ENCODE assay signal across 8 mouse cellular contexts in the genomic region with DNA sequence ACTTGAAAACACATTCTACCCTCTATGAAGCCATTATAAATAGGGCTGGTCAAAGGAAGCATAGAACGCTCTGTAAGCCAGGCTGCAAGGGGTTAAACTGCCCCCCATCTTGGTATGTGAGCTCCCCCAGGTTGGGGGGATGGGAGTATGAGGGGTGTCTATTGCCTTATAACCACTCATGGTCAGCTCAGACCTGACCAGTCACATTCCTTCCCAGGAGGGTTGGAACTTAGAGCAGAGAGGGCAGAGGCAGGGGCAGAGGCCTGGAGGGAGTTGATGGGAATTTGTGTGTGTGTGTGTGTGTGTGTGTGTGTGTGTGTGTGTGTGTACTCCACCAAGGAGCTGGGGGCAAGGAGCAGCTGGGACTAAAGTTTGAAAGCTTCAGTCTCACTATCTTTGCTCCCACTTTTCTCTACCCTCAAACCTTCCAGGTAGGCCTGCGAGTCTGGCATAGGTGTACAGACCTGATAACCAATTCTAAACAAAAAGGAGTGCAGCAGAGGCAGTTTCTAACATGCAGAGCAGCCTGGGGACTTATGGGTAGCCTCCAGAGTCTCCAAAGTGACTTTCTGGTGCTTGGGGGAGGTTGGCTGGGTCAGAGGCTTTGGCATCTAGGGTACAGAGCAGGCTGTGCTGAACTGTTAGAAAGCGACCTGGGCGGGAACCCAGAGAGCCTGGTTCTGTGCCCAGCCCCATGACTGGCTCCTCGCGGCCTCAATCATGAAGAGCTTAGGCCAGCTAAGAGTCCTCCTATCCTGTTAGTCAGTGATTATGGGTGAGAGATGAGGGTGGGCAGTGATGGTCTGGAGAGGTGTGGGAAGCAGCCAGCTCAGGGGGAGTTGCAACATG. TPM values are rescaled to one million over a fixed set of nuclear protein-coding genes. Genes with fewer than 3 reads are reported as not detected.
DNase-seq lines count a peak whose midpoint lies in the region; ATAC-seq and TF ChIP-seq lines count a peak whose summit lies in the region.

No protein-coding gene starts in this region.

- DNase-seq in adrenal gland, postnatal 14 days = peak; percentile 84
- peak; percentile 69 to 72 for DNase-seq in cerebellum, postnatal 14 days
- peak; percentile 85 to 90 for DNase-seq in heart, adult 18-20 months
- DNase-seq in kidney, adult 2 months = peak; percentile 85
- DNase-seq in frontal cortex, postnatal 25 days (ENCODE audit: low spot score in 2 of 2) = no peak
- DNase-seq in frontal cortex, adult 2 months (ENCODE audit: extremely low spot score in 1 of 2, low spot score in 1 of 2) = no peak

- TF ChIP-seq CTCF in kidney, adult 2 months (conservative IDR thresholded peaks at IDR 0.05; ENCODE audit: insufficient read depth, insufficient read length, low read depth, low read length) = no peak

- H3K4me1 ChIP-seq in kidney, adult 2 months (ENCODE audit: control insufficient read depth, insufficient read depth, low read length) = peaks cover 74% of the 10 kb centered on the region
- H3K4me1 ChIP-seq in midbrain, embryonic 13.5 days (replicated peaks) = peaks cover 98% of the 10 kb centered on the region

- H3K36me3 ChIP-seq in kidney, adult 2 months (ENCODE audit: control insufficient read depth, insufficient read depth, low read length) = no peaks in the 10 kb centered on the region
- no peaks in the 10 kb centered on the region for H3K36me3 ChIP-seq in midbrain, embryonic 13.5 days

- no peaks in the 10 kb centered on the region for H3K9me3 ChIP-seq in midbrain, embryonic 13.5 days

- no peak for TF ChIP-seq POLR2A in kidney, adult 2 months (IDR thresholded peaks at IDR 0.05; ENCODE audit: low read depth, low read length)

- peak overlapping the region; percentile 79 for H3K27ac ChIP-seq in kidney, adult 2 months (ENCODE audit: insufficient read depth, low read depth, low read length)
- H3K27ac ChIP-seq in midbrain, embryonic 13.5 days = peak overlapping the region; percentile 89

- H3K27me3 ChIP-seq in kidney, adult 2 months (replicated peaks; ENCODE audit: control insufficient read depth, insufficient read depth, low read length) = no peaks in the 10 kb centered on the region
- H3K27me3 ChIP-seq in midbrain, embryonic 13.5 days = peaks cover 12% of the 10 kb centered on the region

- WGBS in kidney, adult 2 months = 26% methylated on average over 6 of the region's 6 CpGs
- WGBS in midbrain, embryonic 13.5 days = 46% methylated on average over 6 of the region's 6 CpGs

- H3K9ac ChIP-seq in midbrain, embryonic 13.5 days (replicated peaks) = peak overlapping the region; percentile 53; the same call in 1 of the 2 replicates

- H3K4me3 ChIP-seq in kidney, adult 2 months (ENCODE audit: insufficient read depth, low read depth, low read length) = no peak overlapping the region
- no peak overlapping the region for H3K4me3 ChIP-seq in midbrain, embryonic 13.5 days (replicated peaks)

- ATAC-seq in midbrain, embryonic 13.5 days = no peak
- ATAC-seq in inflammation-experienced regulatory T-cells, adult 6 months = no peak

- peak overlapping the region; percentile 53 for H3K4me2 ChIP-seq in midbrain, embryonic 13.5 days (replicated peaks)

RNA-seq across cellular contexts. Expression of a gene that starts 33.0 kb away (rescaled TPM):
- 65.0 and 71.9 TPM in 2 replicates for total RNA-seq in adrenal gland, postnatal 14 days (2021)
- 10 to 100 TPM; 36.3 to 38.5 TPM for total RNA-seq in heart, adult 18-20 months (2021)
- polyA plus RNA-seq in kidney, adult 2 months (2012; rRNA removed) = 22.2 and 23.3 TPM in 2 replicates
- polyA plus RNA-seq in midbrain, embryonic 13.5 days (2015; fragmentation: Nextera tagmentation; extraction: Ambion mirVana) = 10.4 and 12.6 TPM in 2 replicates
- 28.5 and 28.6 TPM in 2 replicates for polyA plus RNA-seq in frontal cortex, adult 2 months (2012; rRNA removed)
- polyA plus RNA-seq in inflammation-experienced regulatory T-cells, adult 6 months (2017; shearing (Covaris generic)) = 1 to 10 TPM; 1.6 to 2.4 (median 2.4) TPM

Comparison
In these comparisons a context has a peak if more than half of its experiments do, and no peak if none do; other contexts are left out.
1. DNase-seq: peak in adrenal gland, postnatal 14 days (single experiment), cerebellum, postnatal 14 days (2 of 2), heart, adult 18-20 months (2 of 2) and kidney, adult 2 months (single experiment); none in frontal cortex, postnatal 25 days (0 of 2) and frontal cortex, adult 2 months (0 of 2).